15 mouse cellular contexts compared by ENCODE assay signal in genomic region chr16:76545942-76546341, GRCm38 (mm10).
DNase-seq lines count a peak whose midpoint lies in the region; ATAC-seq and TF ChIP-seq lines count a peak whose summit lies in the region.
"Had no signal": no experiment of that assay in that cellular context is flagged by ENCODE, and none has a peak within 500 bp of the region (broad histone marks: within the 10 kb centered on the region; RNA-seq: fewer than 3 reads in every experiment).

No protein-coding gene starts in this region.

- H3K36me3 ChIP-seq in kidney, adult 2 months (ENCODE audit: control insufficient read depth, insufficient read depth, low read length), result no peaks in the 10 kb centered on the region
- no peaks in the 10 kb centered on the region for H3K36me3 ChIP-seq in liver, postnatal 0 days (replicated peaks; ENCODE audit: insufficient read depth, low read length)
- no peaks in the 10 kb centered on the region for H3K36me3 ChIP-seq in liver, embryonic 12.5 days
- H3K36me3 ChIP-seq in small intestine, adult 2 months (ENCODE audit: control insufficient read depth, insufficient read depth, low read length), result no peaks in the 10 kb centered on the region
- H3K36me3 ChIP-seq: embryonic facial prominence, embryonic 12.5 days; forebrain, embryonic 15.5 days; heart, embryonic 12.5 days; hindbrain, embryonic 10.5 days had no signal

- H3K9ac ChIP-seq in liver, postnatal 0 days (replicated peaks), result no peak overlapping the region
- H3K9ac ChIP-seq in liver, embryonic 12.5 days, result no peak overlapping the region
- H3K9ac ChIP-seq: embryonic facial prominence, embryonic 12.5 days; forebrain, embryonic 15.5 days; heart, embryonic 12.5 days; hindbrain, embryonic 14.5 days had no signal

- no peak overlapping the region for H3K4me3 ChIP-seq in kidney, adult 2 months (ENCODE audit: insufficient read depth, low read depth, low read length)
- no peak overlapping the region for H3K4me3 ChIP-seq in liver, postnatal 0 days (ENCODE audit: low read depth, low read length)
- H3K4me3 ChIP-seq in liver, embryonic 12.5 days, result no peak overlapping the region
- H3K4me3 ChIP-seq in small intestine, adult 2 months (ENCODE audit: low read depth, low read length), result no peak overlapping the region
- H3K4me3 ChIP-seq: embryonic facial prominence, embryonic 12.5 days; forebrain, embryonic 15.5 days; heart, embryonic 12.5 days; hindbrain, embryonic 10.5 days had no signal

- TF ChIP-seq EP300 in liver, postnatal 0 days (IDR thresholded peaks at IDR 0.05; ENCODE audit: low read depth), result no peak

- no peak for TF ChIP-seq POLR2A in kidney, adult 2 months (IDR thresholded peaks at IDR 0.05; ENCODE audit: low read depth, low read length)
- no peak for TF ChIP-seq POLR2A in small intestine, adult 2 months (IDR thresholded peaks at IDR 0.05; ENCODE audit: low read depth, low read length)

- no peak for TF ChIP-seq CTCF in kidney, adult 2 months (conservative IDR thresholded peaks at IDR 0.05; ENCODE audit: insufficient read depth, insufficient read length, low read depth, low read length)
- no peak for TF ChIP-seq CTCF in liver, postnatal 0 days (IDR thresholded peaks at IDR 0.05; ENCODE audit: low read depth)
- TF ChIP-seq CTCF in small intestine, adult 2 months (IDR thresholded peaks at IDR 0.05; ENCODE audit: extremely low read depth, insufficient read length, insufficient replicate concordance, low read depth, low read length), result no peak

- no peak overlapping the region for H3K27ac ChIP-seq in kidney, adult 2 months (ENCODE audit: insufficient read depth, low read depth, low read length)
- no peak overlapping the region for H3K27ac ChIP-seq in liver, postnatal 0 days (ENCODE audit: low read depth)
- no peak overlapping the region for H3K27ac ChIP-seq in liver, embryonic 12.5 days
- peak overlapping the region; percentile 68 for H3K27ac ChIP-seq in small intestine, adult 2 months (ENCODE audit: insufficient read depth, low read depth, low read length)
- H3K27ac ChIP-seq: embryonic facial prominence, embryonic 12.5 days; forebrain, embryonic 15.5 days; hindbrain, embryonic 10.5 days; hindbrain, embryonic 14.5 days had no signal

- DNase-seq in kidney, adult 2 months, result peak; percentile 69
- DNase-seq in kidney, adult 18-20 months, result no peak
- DNase-seq in liver, postnatal 0 days, result no peak
- no peak for DNase-seq in gastrocnemius, postnatal 14 days
- DNase-seq: adrenal gland, postnatal 10 days; cerebellum, adult 11-12 months; cerebellum, adult 9-10 months; cerebellum, postnatal 25 days had no signal

- no peaks in the 10 kb centered on the region for H3K27me3 ChIP-seq in kidney, adult 2 months (replicated peaks; ENCODE audit: control insufficient read depth, insufficient read depth, low read length)
- no peaks in the 10 kb centered on the region for H3K27me3 ChIP-seq in liver, postnatal 0 days (ENCODE audit: insufficient read depth, low read length)
- no peaks in the 10 kb centered on the region for H3K27me3 ChIP-seq in liver, embryonic 12.5 days (replicated peaks)
- H3K27me3 ChIP-seq in small intestine, adult 2 months (ENCODE audit: control insufficient read depth, insufficient read depth, low read length), result no peaks in the 10 kb centered on the region
- H3K27me3 ChIP-seq: embryonic facial prominence, embryonic 12.5 days; forebrain, embryonic 15.5 days; heart, embryonic 12.5 days had no signal

- 50% methylated on average over 2 of the region's 2 CpGs for WGBS in kidney, adult 2 months
- WGBS in liver, postnatal 0 days (ENCODE audit: insufficient replicate concordance), result 68% methylated on average over 2 of the region's 2 CpGs
- WGBS in liver, embryonic 12.5 days (ENCODE audit: insufficient replicate concordance), result 55% methylated on average over 2 of the region's 2 CpGs
- 25% methylated on average over 2 of the region's 2 CpGs for WGBS in small intestine, adult 2 months

- H3K4me2 ChIP-seq in liver, postnatal 0 days (ENCODE audit: low read depth, low read length), result no peak overlapping the region
- no peak overlapping the region for H3K4me2 ChIP-seq in liver, embryonic 12.5 days
- H3K4me2 ChIP-seq: embryonic facial prominence, embryonic 12.5 days; forebrain, embryonic 15.5 days; heart, embryonic 12.5 days; hindbrain, embryonic 14.5 days had no signal

- peak; percentile 36; the same call in 1 of the 2 replicates for ATAC-seq in liver, postnatal 0 days
- ATAC-seq in liver, embryonic 12.5 days, result no peak
- ATAC-seq: forebrain, embryonic 15.5 days had no signal

- intact Hi-C loops in gastrocnemius, postnatal 14 days (cut with DNase I; ENCODE audit: low total_unique reads), result no loop called here

- peaks cover 7% of the 10 kb centered on the region; the same call in 1 of the 2 replicates for H3K4me1 ChIP-seq in kidney, adult 2 months (ENCODE audit: control insufficient read depth, insufficient read depth, low read length)
- 0 out of 2 replicates have a peak, but pooled peaks cover 3% of the 10 kb centered on the region for H3K4me1 ChIP-seq in liver, postnatal 0 days (ENCODE audit: insufficient read depth)
- H3K4me1 ChIP-seq in liver, embryonic 12.5 days, result no peaks in the 10 kb centered on the region
- peaks cover 25% of the 10 kb centered on the region; the same call in 1 of the 2 replicates for H3K4me1 ChIP-seq in small intestine, adult 2 months (ENCODE audit: control insufficient read depth, insufficient read depth, insufficient read length, low read length)
- H3K4me1 ChIP-seq: embryonic facial prominence, embryonic 12.5 days; forebrain, embryonic 15.5 days; heart, embryonic 12.5 days had no signal

- no peaks in the 10 kb centered on the region for H3K9me3 ChIP-seq in liver, postnatal 0 days (ENCODE audit: low read length)
- no peaks in the 10 kb centered on the region for H3K9me3 ChIP-seq in liver, embryonic 12.5 days (replicated peaks)
- H3K9me3 ChIP-seq: embryonic facial prominence, embryonic 12.5 days; forebrain, embryonic 15.5 days had no signal
